Mouse (Mus musculus): ENCODE measurements at regions not wholly inside any gene's neighbourhood (a gene's known extent, or its start where the extent isn't known, plus 50 kb on each side); places are given as distances from the start of the nearest gene placed in this dataset.
A peak's percentile ranks its signal among the peaks of the same experiment; 100 is the strongest.

DNA sequence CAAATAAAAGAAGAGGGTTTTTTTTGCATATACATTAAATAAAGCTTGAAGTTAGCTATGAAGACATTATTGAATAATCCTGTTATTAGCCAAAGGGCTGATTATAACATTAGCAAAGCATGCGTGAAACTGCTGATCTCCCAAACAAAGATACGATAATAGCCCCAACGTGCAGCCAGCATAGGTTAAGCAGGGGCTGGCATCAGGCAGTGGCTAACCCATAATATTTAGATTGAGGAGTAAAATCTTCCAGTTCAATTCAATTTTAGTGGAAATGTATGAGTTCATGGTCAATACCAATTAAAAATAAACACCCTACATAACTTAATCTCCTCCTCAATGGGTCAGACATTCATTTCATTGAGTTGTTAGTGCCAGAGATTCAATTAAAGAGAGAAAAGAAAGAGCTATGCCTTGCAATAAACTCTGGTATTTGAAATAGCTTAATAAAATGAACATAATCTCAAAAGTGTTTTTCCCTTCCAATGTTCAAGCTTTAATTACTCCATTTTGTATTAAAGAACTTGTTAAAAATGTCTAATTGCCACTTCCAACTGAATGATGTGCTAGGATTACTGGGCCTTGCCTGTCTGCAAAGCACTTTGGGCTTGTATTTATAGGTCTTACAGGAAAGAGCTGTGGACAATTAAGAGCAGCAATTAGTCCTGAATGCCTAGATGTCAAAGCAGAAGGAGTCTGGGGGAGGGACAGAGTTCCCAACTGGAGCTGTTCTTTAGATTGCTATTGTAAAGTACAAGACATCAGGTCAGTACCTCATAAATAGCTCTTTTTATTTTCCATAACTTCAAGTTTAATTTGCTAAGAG lies 539.8 kb upstream of the Hs3st1 start:
- H3K9ac ChIP-seq (replicated peaks; ENCODE audit: low read length): no peak overlapping the region
- WGBS: 65% methylated on average over 3 of the region's 3 CpGs
- TF ChIP-seq CTCF (IDR thresholded peaks at IDR 0.05; ENCODE audit: low read depth): no peak
- H3K4me3 ChIP-seq (ENCODE audit: low read length): no peak overlapping the region
- no peak overlapping the region for H3K4me2 ChIP-seq (ENCODE audit: low read depth, low read length)
- no peaks in the 10 kb centered on the region for H3K9me3 ChIP-seq (ENCODE audit: low read length)
- no peaks in the 10 kb centered on the region for H3K27me3 ChIP-seq (ENCODE audit: insufficient read depth, low read length)
- H3K36me3 ChIP-seq (ENCODE audit: insufficient read depth, low read length): no peaks in the 10 kb centered on the region
- H3K27ac ChIP-seq: no peak overlapping the region
- ATAC-seq: no peak
- DNase-seq (ENCODE audit: low spot score): no peak
- no peaks in the 10 kb centered on the region for H3K4me1 ChIP-seq (ENCODE audit: insufficient read depth, low read length)

DNA sequence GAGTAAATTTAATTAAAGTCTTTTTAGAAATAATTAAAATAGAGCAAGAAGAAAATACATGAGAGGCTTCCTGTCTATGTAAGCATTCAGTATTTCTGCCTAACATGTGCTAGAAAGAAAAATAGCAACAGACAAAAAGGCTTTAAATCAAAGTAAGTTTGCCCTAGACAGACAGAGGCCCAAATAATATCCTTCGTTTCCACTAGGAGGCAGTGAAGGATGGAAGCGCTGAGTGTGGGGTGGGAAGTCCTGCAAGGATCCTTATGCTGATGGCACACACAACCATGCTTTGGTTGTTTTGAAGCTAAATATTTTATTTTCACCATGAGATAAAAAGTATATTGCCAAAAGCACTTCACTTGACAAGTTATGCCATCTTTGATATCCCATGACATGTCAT lies 527.1 kb upstream of the Hs3st1 start:
- Histone ChIP-seq H3K4me3 (ENCODE audit: low read length) (no peak overlapping the region), H3K27me3 (ENCODE audit: insufficient read depth, low read length) (no peaks in the 10 kb centered on the region), H3K36me3 (ENCODE audit: insufficient read depth, low read length) (no peaks in the 10 kb centered on the region), H3K4me1 (ENCODE audit: insufficient read depth, low read length) (no peaks in the 10 kb centered on the region), H3K9me3 (ENCODE audit: low read length) (no peaks in the 10 kb centered on the region), H3K9ac (replicated peaks; ENCODE audit: low read length) (no peak overlapping the region), H3K4me2 (ENCODE audit: low read depth, low read length) (no peak overlapping the region), H3K27ac (no peak overlapping the region)
- no peak for DNase-seq (ENCODE audit: low spot score)
- WGBS: 44% methylated on average over 2 of the region's 2 CpGs
- TF ChIP-seq CTCF (IDR thresholded peaks at IDR 0.05; ENCODE audit: low read depth): 0 out of 2 replicates have a peak, but pooled peaks have one; percentile 34
- ATAC-seq: no peak

DNA sequence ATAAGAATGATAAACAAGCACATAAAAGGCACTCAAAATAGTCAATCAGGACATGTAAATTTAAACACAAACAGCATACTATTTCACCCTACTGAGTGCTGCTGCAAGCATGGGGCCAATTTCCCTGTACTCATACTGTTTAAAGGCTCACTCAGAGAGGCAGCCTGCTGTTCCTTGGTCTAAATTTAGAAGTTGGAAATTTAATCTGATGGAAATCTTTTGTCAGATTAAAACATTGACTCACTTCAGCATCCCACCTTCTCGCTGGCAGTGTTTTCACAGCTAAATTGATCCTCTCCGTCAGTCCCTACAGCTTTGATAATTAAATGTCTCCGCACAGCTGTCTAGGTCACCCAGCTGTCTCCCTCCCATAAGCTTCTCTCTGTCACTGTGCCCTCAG lies 491.4 kb upstream of the Hs3st1 start:
- WGBS: 61% methylated on average over 3 of the region's 3 CpGs
- TF ChIP-seq CTCF (IDR thresholded peaks at IDR 0.05; ENCODE audit: low read depth): no peak
- no peaks in the 10 kb centered on the region for H3K9me3 ChIP-seq (ENCODE audit: low read length)

More for the DNA sequence above, 491.4 kb upstream of the Hs3st1 start:
- no peak overlapping the region for H3K4me2 ChIP-seq (ENCODE audit: low read depth, low read length)
- H3K27ac ChIP-seq: no peak overlapping the region
- no peak for ATAC-seq
- H3K9ac ChIP-seq (replicated peaks; ENCODE audit: low read length): no peak overlapping the region
- DNase-seq (ENCODE audit: low spot score): no peak
- H3K27me3 ChIP-seq (ENCODE audit: insufficient read depth, low read length): no peaks in the 10 kb centered on the region
- no peak overlapping the region for H3K4me3 ChIP-seq (ENCODE audit: low read length)
- H3K36me3 ChIP-seq (ENCODE audit: insufficient read depth, low read length): no peaks in the 10 kb centered on the region
- H3K4me1 ChIP-seq (ENCODE audit: insufficient read depth, low read length): no peaks in the 10 kb centered on the region

Measured in hindbrain, postnatal 0 days (tissue).